Mouse (Mus musculus): ENCODE measurements around the gene Itpr2.

DNA sequence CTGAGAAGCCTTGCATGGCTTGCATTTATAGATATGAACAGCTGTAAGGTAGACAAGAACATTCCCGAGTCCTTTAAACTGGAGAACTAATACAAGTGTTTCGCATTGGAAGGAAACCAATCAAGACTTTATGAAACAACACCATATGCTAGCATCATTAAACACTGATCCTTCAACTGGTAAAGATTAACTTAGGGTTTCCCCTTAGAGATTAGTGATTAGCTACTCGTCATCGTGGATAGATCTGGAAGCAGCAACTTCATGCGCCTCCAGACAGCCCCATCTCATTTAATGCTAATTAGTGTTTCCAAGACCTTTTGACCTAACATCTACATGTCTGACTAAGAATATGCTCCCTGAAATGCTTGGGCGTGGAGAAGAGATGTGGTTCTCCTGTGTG, 255.7 kb downstream of the Itpr2 start:
- no peak for TF ChIP-seq CTCF (IDR thresholded peaks at IDR 0.05; ENCODE audit: extremely low read depth, insufficient read length, insufficient replicate concordance, low read depth, low read length)
- no peak for TF ChIP-seq POLR2A (IDR thresholded peaks at IDR 0.05; ENCODE audit: low read depth, low read length)
